Mouse (Mus musculus): ENCODE data around the gene Rab4a. TPM values are rescaled to one million over a fixed set of nuclear protein-coding genes. Genes with fewer than 3 reads are reported as not detected.

The Rab4a gene
- total and polyA plus RNA-seq, 3 experiments = 22.2 to 44.6 TPM; not detected in 1

DNA sequence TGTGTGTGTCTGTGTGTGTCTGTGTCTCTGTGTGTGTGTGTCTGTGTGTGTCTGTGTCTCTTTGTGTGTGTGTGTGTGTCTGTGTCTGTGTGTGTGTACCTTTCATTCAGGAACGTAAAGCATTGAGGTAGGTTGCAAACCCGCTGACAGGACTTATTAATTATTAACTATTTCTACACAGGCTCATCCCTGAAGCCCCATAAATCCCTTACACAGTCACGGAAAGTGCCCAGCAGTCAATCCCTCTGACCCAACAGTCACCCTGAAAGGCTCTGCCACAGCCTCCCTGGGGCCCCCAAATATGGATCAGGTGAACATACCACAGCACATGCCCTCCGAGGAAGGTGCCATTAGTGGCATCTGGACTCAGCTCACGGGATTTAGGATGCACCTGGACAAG is 45.2 kb upstream of the Rab4a start:
- TF ChIP-seq SMC3 (IDR thresholded peaks at IDR 0.05; ENCODE audit: low read depth, low read length) = no peak
- TF ChIP-seq BHLHE40 (IDR thresholded peaks at IDR 0.05; ENCODE audit: borderline replicate concordance, low read depth, low read length) = no peak
- TF ChIP-seq GATA1 (IDR thresholded peaks at IDR 0.05; ENCODE audit: low read depth, low read length) = no peak
- no peak for TF ChIP-seq MAFK (IDR thresholded peaks at IDR 0.05; ENCODE audit: borderline replicate concordance, low read depth, low read length)
- no peak for TF ChIP-seq MAX (IDR thresholded peaks at IDR 0.05; ENCODE audit: low read length)
- no peak for TF ChIP-seq SIN3A (IDR thresholded peaks at IDR 0.05; ENCODE audit: low read length)
- no peak for TF ChIP-seq UBTF (IDR thresholded peaks at IDR 0.05; ENCODE audit: borderline replicate concordance, insufficient read depth, low read depth, low read length)
- no peak for TF ChIP-seq POLR2AphosphoS5 (IDR thresholded peaks at IDR 0.05; ENCODE audit: borderline replicate concordance, low read depth, low read length)
- no peak for TF ChIP-seq E2F4 (IDR thresholded peaks at IDR 0.05; ENCODE audit: borderline replicate concordance, low read depth, low read length)
- no peak for TF ChIP-seq CTCF (IDR thresholded peaks at IDR 0.05 in 2 of 3, conservative IDR thresholded peaks at IDR 0.05 in 1 of 3; ENCODE audit: control insufficient read depth in 1 of 3, insufficient read depth in 1 of 3, low read depth in 2 of 3, low read length in 3 of 3, poor library complexity in 1 of 3, severe bottlenecking in 1 of 3)
- no peak for DNase-seq (ENCODE audit: low read depth, low spot score)
- H3K36me3 ChIP-seq (ENCODE audit: control insufficient read depth in 1 of 2, insufficient read depth in 2 of 2, low read length in 2 of 2) = no peaks in the 10 kb centered on the region
- H3K27ac ChIP-seq (ENCODE audit: control insufficient read depth, low read depth, low read length) = no peak overlapping the region
- no peaks in the 10 kb centered on the region for H3K9me3 ChIP-seq (replicated peaks; ENCODE audit: insufficient read depth, low read length)
- no peak overlapping the region for H3K9ac ChIP-seq (ENCODE audit: control insufficient read depth, low read depth, low read length, poor library complexity, severe bottlenecking)
- H3K4me3 ChIP-seq (ENCODE audit: control insufficient read depth in 1 of 2, insufficient read depth in 1 of 2, low read depth in 2 of 2, low read length in 2 of 2) = no peak overlapping the region
- peaks cover 0 to 7% of the 10 kb centered on the region in 2 experiments; a peak in 3 of 4 replicates for H3K27me3 ChIP-seq (ENCODE audit: control insufficient read depth in 1 of 2, insufficient read depth in 2 of 2, low read length in 2 of 2)
- no peaks in the 10 kb centered on the region for H3K4me1 ChIP-seq (ENCODE audit: control insufficient read depth in 1 of 2, insufficient read depth in 2 of 2, low read length in 2 of 2)
- no peaks in the 10 kb centered on the region for H3K79me2 ChIP-seq (ENCODE audit: control insufficient read depth, insufficient read depth, low read length, poor library complexity)

DNA sequence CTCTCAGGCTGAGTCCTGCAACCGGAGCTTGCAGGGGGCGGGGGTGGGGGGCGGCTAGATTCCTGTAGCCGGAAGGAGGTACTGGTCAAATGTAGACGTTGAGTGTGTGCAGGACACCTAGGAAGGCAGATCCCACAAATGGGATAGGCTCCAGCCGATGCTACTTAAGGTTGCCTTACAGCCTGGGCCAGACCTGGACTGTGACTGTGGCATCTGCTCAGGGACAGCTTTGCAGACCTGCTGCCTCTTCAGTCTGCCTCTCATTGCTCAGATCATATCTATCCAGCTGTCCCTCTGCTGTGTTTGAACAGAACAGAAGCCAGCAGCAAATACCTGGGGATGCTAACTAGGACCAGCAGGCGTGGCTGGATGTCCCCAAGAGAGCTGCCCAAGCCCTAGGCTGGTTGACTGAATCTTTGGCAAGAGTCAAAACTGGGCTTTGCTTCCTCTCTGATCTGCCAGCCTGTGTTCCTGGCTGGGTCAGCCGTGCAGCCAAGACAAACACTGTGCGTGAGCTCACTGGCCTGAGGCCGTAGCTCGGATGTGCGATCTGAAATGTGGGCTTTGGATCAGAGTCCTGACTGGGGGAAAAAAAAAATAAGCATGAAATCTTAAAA is 44.4 kb upstream of the Rab4a start:
- Histone ChIP-seq H3K27me3 (ENCODE audit: control insufficient read depth in 1 of 2, insufficient read depth in 2 of 2, low read length in 2 of 2) (peaks cover 0 to 5% of the 10 kb centered on the region in 2 experiments; a peak in 3 of 4 replicates), H3K4me3 (ENCODE audit: control insufficient read depth in 1 of 2, insufficient read depth in 1 of 2, low read depth in 2 of 2, low read length in 2 of 2) (no peak overlapping the region), H3K36me3 (ENCODE audit: control insufficient read depth in 1 of 2, insufficient read depth in 2 of 2, low read length in 2 of 2) (no peaks in the 10 kb centered on the region), H3K9ac (ENCODE audit: control insufficient read depth, low read depth, low read length, poor library complexity, severe bottlenecking) (no peak overlapping the region), H3K79me2 (ENCODE audit: control insufficient read depth, insufficient read depth, low read length, poor library complexity) (no peaks in the 10 kb centered on the region), H3K4me1 (ENCODE audit: control insufficient read depth in 1 of 2, insufficient read depth in 2 of 2, low read length in 2 of 2) (no peaks in the 10 kb centered on the region), H3K27ac (ENCODE audit: control insufficient read depth, low read depth, low read length) (no peak overlapping the region), H3K9me3 (replicated peaks; ENCODE audit: insufficient read depth, low read length) (no peaks in the 10 kb centered on the region)
- TF ChIP-seq USF1 (IDR thresholded peaks at IDR 0.05; ENCODE audit: low read depth, low read length) (no peak), ZKSCAN1 (IDR thresholded peaks at IDR 0.05; ENCODE audit: low read depth, low read length) (no peak), RCOR1 (IDR thresholded peaks at IDR 0.05; ENCODE audit: low read depth, low read length) (no peak), SIN3A (IDR thresholded peaks at IDR 0.05; ENCODE audit: low read length) (no peak), MYC (IDR thresholded peaks at IDR 0.05; ENCODE audit: low read depth, low read length) (no peak), NELFE (IDR thresholded peaks at IDR 0.05; ENCODE audit: low read depth, low read length) (no peak), E2F4 (IDR thresholded peaks at IDR 0.05; ENCODE audit: borderline replicate concordance, low read depth, low read length) (no peak), CHD1 (IDR thresholded peaks at IDR 0.05; ENCODE audit: low read depth, low read length) (no peak), RAD21 (IDR thresholded peaks at IDR 0.05; ENCODE audit: low read depth, low read length) (no peak)
- no peak for DNase-seq (ENCODE audit: low read depth, low spot score)
